In the genomic region with DNA sequence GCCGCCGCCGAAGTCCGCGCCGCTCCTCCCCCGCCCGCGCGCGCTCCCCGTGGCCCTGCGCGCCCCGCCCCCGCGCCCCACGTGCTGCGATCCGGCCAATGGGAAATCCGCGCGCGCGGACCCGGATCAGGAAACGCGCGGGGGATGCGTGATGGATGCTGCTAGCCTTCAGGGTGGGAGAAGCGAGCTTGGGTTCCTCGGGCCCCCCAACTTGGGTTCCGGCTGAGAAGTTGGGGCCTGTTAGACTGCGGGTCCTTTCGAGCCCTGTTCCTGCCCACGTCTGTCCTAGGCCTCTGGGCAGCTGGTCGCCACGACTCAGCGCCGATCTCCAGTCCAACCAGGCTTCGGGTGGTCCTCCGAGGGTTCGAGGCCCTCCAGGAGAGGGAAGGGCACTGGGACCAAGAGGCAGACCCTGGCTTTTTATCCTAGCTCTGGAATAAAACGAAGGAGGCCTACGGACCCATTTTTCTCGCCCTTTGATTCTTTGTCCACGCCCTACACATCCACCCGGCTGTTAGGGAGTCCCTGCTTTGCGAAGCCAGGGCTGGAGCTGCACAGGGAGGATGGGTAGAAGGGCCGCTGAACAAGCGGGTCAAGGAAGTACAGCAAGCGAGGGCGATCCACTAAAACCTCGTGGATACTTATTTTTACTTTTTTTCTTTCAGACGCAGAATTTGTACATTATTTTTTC, we compare ENCODE assay signal across 8 mouse cellular contexts. TPM values are rescaled to one million over a fixed set of nuclear protein-coding genes. Genes with fewer than 3 reads are reported as not detected.
DNase-seq lines count a peak whose midpoint lies in the region; ATAC-seq and TF ChIP-seq lines count a peak whose summit lies in the region.
"Had no signal": no experiment of that assay in that cellular context is flagged by ENCODE, and none has a peak within 500 bp of the region (broad histone marks: within the 10 kb centered on the region; RNA-seq: fewer than 3 reads in every experiment).

No protein-coding gene starts in this region.

- H3K9ac ChIP-seq in heart, adult 2 months (ENCODE audit: low read depth, low read length) = peak overlapping the region; percentile 34; the same call in 1 of the 2 replicates
- peak overlapping the region; percentile 76 for H3K9ac ChIP-seq in lung, embryonic 16.5 days (ENCODE audit: low read length)

- DNase-seq in T-cell, adult 2 months (ENCODE audit: low spot score) = peak; percentile 77
- peak; percentile 95 for DNase-seq in embryo, embryonic 11 days
- peak; percentile 84 to 86 for DNase-seq in heart, adult 2 months
- DNase-seq in kidney, adult 18-20 months = peak; percentile 91
- DNase-seq in thymus, postnatal 25 days = peak; percentile 88

- peaks cover 15% of the 10 kb centered on the region for H3K27me3 ChIP-seq in heart, adult 2 months (ENCODE audit: control insufficient read depth, insufficient read depth, low read length)
- peaks cover 38% of the 10 kb centered on the region for H3K27me3 ChIP-seq in lung, embryonic 16.5 days (ENCODE audit: control insufficient read depth, insufficient read depth, low read depth, low read length)

- TF ChIP-seq CTCF in heart, adult 2 months (IDR thresholded peaks at IDR 0.05) = no peak

- H3K4me3 ChIP-seq in heart, adult 2 months = peak overlapping the region; percentile 55
- peak overlapping the region; percentile 66 for H3K4me3 ChIP-seq in lung, embryonic 16.5 days (ENCODE audit: low read length)

- peak overlapping the region; percentile 52; the same call in 1 of the 2 replicates for H3K27ac ChIP-seq in heart, adult 2 months
- H3K27ac ChIP-seq in lung, embryonic 16.5 days (ENCODE audit: low read length) = peak overlapping the region; percentile 87

- no peaks in the 10 kb centered on the region for H3K9me3 ChIP-seq in lung, embryonic 16.5 days (ENCODE audit: control insufficient read depth, low read length)

- intact Hi-C loops in heart, adult 2 months (cut with DNase I) = loop anchor here (2.0 to 5.0 kb wide), 2 partner anchors 33 to 105 kb away; a partner anchor contains a TSS

- H3K4me2 ChIP-seq in lung, embryonic 16.5 days (ENCODE audit: low read depth, low read length) = peak overlapping the region; percentile 68

- H3K79me2 ChIP-seq in heart, adult 2 months (replicated peaks; ENCODE audit: control insufficient read depth, insufficient read depth, low read length) = no peaks in the 10 kb centered on the region

- 2% methylated on average over 36 of the region's 55 CpGs for WGBS in heart, adult 2 months
- WGBS in lung, embryonic 16.5 days = under 1% methylated on average over 36 of the region's 55 CpGs

- no peak for TF ChIP-seq EP300 in heart, adult 2 months (IDR thresholded peaks at IDR 0.05; ENCODE audit: insufficient read depth, low read depth, low read length)

- no peaks in the 10 kb centered on the region for H3K4me1 ChIP-seq in heart, adult 2 months (ENCODE audit: control insufficient read depth, insufficient read depth, low read length)
- peaks cover 45% of the 10 kb centered on the region for H3K4me1 ChIP-seq in lung, embryonic 16.5 days (replicated peaks; ENCODE audit: control insufficient read depth, insufficient read depth, low read length)

- peak; percentile 69 for ATAC-seq in lung, embryonic 16.5 days (ENCODE audit: low read depth)
- ATAC-seq in neutrophil, adult 5-6 weeks (ENCODE audit: extremely low read depth, insufficient number of reproducible peaks, low FRiP score, poor library complexity, severe bottlenecking) = peak; percentile 71

- TF ChIP-seq POLR2A in heart, adult 2 months (IDR thresholded peaks at IDR 0.05; ENCODE audit: insufficient read depth, low read depth, low read length) = peak; percentile 21; the same call in 1 of the 2 replicates

- no peaks in the 10 kb centered on the region for H3K36me3 ChIP-seq in heart, adult 2 months (ENCODE audit: control insufficient read depth, insufficient read depth, low read length)
- H3K36me3 ChIP-seq in lung, embryonic 16.5 days (ENCODE audit: control insufficient read depth, insufficient read depth, low read length) = no peaks in the 10 kb centered on the region

RNA-seq across cellular contexts. Expression of a gene that starts 0.5 kb away (rescaled TPM):
- total RNA-seq in heart, adult 2 months (2021) = under 1 TPM; 0.14 to 0.34 TPM
- polyA plus RNA-seq in heart, adult 2 months (2012; rRNA removed) = 0.76 and 0.84 TPM in 2 replicates
- polyA plus RNA-seq in lung, embryonic 16.5 days (2015; fragmentation: Nextera tagmentation; extraction: Ambion mirVana) = 2.4 and 2.7 TPM in 2 replicates
- total RNA-seq in neutrophil, adult 5-6 weeks (2017) = not detected in 2 replicates
- total RNA-seq: layer of hippocampus, postnatal 25 days had no signal

RNA-seq across cellular contexts. Expression of a gene that starts 12.4 kb away (rescaled TPM):
- under 1 TPM; 0.26 to 0.45 TPM for total RNA-seq in heart, adult 2 months (2021)
- 0.94 and 0.96 TPM in 2 replicates for polyA plus RNA-seq in heart, adult 2 months (2012; rRNA removed)
- 32.3 and 36.3 TPM in 2 replicates for polyA plus RNA-seq in lung, embryonic 16.5 days (2015; fragmentation: Nextera tagmentation; extraction: Ambion mirVana)
- total RNA-seq in neutrophil, adult 5-6 weeks (2017) = not detected in 2 replicates
- total RNA-seq: layer of hippocampus, postnatal 25 days had no signal

RNA-seq across cellular contexts. Expression of a gene that starts 14.7 kb away (rescaled TPM):
- not detected for total RNA-seq in heart, adult 2 months (2021)
- not detected in 2 replicates for polyA plus RNA-seq in heart, adult 2 months (2012; rRNA removed)
- polyA plus RNA-seq in lung, embryonic 16.5 days (2015; fragmentation: Nextera tagmentation; extraction: Ambion mirVana) = 2.4 and 2.5 TPM in 2 replicates
- not detected in 2 replicates for total RNA-seq in neutrophil, adult 5-6 weeks (2017)
- total RNA-seq: layer of hippocampus, postnatal 25 days had no signal

RNA-seq across cellular contexts. Expression of a gene that starts 16.5 kb away (rescaled TPM):
- not detected for total RNA-seq in heart, adult 2 months (2021)
- polyA plus RNA-seq in heart, adult 2 months (2012; rRNA removed) = not detected in 2 replicates
- 2.0 and 2.2 TPM in 2 replicates for polyA plus RNA-seq in lung, embryonic 16.5 days (2015; fragmentation: Nextera tagmentation; extraction: Ambion mirVana)
- not detected in 2 replicates for total RNA-seq in neutrophil, adult 5-6 weeks (2017)
- total RNA-seq: layer of hippocampus, postnatal 25 days had no signal

RNA-seq across cellular contexts. Expression of a gene that starts 21.1 kb away (rescaled TPM):
- total RNA-seq in heart, adult 2 months (2021) = under 1 TPM; 0.55 to 0.76 TPM
- polyA plus RNA-seq in heart, adult 2 months (2012; rRNA removed) = 0.53 and 1.3 TPM in 2 replicates
- 6.6 and 7.6 TPM in 2 replicates for polyA plus RNA-seq in lung, embryonic 16.5 days (2015; fragmentation: Nextera tagmentation; extraction: Ambion mirVana)
- not detected in 2 replicates for total RNA-seq in neutrophil, adult 5-6 weeks (2017)
- total RNA-seq: layer of hippocampus, postnatal 25 days had no signal

Comparison
In these comparisons a context has a peak if more than half of its experiments do, and no peak if none do; other contexts are left out.
1. Peak in every context shown above with its lines: DNase-seq, ATAC-seq, H3K4me3 ChIP-seq and H3K27ac ChIP-seq.